Mouse (Mus musculus) forelimb bud, embryonic 11.5 days (tissue): ENCODE data around the gene Bpi.
A peak's percentile ranks its signal among the peaks of the same experiment; 100 is the strongest.

ENCODE experiments used
- DNase-seq: peaks from one replicate; pipeline ENCODE4 v3.0.0-alpha.2; 2012; ENCODE audit warnings: low read depth, low spot score

Bpi gene

DNA sequence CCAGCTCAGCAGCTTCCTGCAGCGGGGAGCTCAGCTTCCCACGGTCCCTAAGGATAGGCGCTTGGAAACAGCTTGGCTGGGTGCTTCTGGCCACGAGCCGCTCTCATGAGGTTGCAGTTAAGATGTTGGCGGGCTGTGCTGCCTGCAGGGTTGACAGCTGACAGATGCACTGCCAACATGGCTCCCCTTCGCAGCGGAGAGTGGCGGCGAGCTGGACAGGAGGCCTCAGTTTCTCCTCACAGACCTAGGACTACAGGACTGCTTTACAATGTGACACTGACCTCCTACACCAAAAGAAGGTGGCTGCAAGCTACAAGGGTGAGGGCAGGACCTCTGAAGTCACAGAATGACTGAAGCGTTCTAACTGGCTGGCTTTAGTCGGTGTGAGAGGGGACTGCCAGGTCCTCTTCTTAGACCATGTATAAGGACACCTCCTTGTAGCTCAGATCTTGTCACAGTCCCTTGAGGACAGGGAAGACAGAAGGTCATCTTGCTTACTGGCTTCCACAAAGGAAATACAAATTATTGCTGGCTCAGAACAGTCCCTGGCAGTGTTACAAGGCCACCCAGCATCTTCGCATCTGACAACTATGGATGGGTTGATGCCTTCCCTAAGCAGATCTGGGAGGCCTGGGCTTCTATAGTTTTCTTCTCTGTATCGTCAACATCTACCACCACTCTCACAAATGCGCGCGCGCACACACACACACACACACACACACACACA is 15.6 kb upstream of the Bpi start:
- no peak for DNase-seq

DNA sequence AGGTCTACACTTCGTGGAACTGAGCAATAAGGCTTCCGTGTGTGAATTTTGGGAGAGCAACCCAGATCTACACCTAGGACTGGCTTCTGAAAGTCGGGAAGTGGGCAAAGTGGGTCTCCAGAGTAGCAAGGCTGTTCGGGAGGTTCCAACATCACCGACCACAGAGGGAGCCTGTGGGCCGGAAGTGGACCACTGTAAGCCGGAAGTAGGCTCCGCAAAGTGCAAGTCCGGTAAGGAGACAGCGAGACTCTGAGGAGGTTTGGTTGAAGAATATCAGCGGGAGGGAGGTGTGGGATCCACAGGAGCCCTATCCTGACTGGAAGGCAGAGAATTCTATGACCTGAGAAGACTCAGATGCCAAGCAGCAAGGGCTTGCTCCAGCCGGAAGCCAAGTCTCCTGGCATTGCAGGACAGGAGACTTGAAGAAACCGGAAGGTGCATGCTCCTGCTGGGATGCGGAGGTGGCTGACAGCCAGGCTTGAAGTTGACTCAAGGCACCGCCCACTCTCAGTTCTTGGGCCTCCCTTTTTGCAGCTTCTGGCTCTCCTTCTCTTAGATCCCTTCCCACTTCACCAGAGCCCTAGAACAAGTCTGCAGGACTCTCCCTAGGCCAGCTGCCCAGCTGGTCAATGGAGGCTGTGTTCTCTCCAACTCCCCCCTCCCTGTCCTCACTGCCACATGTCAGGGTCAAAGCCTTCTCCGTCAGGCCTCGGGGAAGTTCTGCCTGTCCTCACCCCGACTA is 14.6 kb upstream of the Bpi start:
- DNase-seq = no peak

DNA sequence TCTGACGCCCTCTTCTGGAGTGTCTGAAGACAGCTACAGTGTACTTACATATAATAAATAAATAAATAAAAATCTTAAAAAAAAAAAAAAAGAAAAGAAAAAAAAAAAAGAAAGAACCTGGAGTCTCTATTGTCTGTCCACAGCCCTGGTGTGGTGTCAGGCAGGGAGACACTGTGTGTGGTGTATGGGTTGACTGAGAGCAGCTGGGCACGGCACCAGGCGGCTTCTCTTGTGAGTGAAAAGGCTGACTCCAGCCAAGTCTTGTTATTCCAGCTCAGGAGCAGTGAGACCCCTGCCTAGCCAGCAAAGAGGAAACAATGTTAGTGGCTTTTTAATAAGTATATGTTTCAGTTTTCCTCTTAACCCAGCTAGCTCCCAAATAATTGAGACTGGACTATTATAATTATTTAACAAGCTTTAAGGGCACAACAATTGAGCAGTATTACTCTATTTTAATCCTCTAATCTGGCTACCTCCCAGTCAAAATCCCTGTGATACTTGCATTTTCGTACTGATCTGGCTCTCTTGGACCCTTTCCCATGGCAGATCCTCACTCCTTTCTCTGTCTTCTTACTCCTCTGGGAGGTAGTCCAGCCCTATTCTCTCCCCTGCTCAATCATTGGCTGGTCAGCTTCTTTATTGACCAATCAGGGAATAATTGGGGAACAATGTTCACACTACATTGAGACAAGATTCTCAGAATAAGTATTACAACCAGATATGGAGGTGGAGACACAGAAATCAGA is 12.6 kb upstream of the Bpi start:
- no peak for DNase-seq

DNA sequence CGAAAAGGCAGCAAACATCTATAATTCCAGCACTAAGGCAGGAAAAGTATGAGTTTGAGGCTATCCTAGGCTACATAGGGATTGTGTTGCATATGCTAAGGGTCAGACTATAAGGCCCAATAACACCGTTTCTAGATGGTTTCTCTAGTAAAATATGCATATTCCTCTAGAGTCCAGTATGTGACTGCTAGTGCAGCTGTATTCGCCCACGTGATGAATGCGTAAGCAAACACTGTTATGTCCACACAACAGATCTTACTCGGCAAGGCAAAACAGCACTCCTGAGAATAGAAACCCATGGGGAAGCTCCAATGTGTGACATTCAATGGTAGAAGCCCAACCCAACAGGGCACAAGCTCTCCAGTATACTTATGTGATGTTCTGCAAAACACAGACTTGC is 10.0 kb upstream of the Bpi start:
- DNase-seq = no peak

DNA sequence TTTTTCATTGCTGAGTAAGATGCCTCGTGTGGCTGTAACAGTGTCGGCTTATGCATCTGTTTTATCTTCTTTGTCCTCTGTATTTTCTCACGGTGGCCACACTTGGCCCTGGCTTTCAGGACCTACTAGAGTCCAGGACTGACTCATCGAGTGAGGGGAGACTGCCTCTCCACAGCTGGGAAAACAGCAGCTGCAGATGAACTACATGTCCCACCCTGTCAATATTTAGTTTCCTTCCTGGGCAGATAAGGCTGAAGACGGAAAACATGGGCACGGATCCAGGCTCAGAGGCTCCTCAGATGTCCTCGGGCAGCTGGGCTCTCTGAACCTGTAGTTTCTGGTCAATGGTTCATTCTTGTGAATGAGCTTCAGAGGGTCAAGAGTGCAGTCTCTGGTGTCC is 9.6 kb upstream of the Bpi start:
- DNase-seq = no peak

DNA sequence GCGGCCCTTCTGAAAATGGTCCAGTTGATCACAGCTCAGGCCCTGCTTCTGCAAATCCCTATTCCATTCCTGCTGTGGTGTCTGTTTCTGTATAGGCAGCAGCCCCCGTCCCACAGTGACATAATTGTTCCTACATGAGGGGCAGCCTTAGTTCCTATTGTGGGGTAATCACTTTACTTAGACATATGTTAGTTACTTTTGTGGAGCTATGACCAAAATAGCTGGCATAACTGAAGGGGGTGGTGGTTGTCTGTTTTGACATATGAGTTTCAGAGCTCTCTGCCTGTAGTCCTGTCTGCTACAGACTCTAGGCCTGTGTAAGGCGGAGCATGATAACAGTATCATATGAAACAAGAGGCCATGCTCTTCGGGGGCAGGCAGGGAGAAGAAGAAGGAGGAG is 7.3 kb upstream of the Bpi start:
- no peak for DNase-seq

DNA sequence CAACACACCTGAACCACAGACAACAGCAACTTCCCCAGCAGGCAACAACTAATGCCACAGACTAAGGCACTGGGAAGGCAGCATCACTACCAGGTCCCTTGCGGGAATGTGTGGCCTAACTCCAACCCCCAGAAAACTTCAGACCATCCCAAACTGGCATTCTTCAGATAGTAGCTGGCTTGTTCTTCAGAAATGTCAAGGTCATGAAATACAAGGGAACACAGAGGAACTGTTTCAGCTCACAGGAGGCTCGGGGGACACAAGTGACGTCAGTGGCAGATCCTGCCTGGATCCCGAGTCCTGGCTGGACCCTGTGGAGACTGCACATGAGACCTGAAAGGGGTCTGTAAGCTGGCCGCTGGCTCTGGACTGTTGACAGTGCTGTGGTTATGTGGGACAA is 4.1 kb upstream of the Bpi start:
- no peak for DNase-seq

DNA sequence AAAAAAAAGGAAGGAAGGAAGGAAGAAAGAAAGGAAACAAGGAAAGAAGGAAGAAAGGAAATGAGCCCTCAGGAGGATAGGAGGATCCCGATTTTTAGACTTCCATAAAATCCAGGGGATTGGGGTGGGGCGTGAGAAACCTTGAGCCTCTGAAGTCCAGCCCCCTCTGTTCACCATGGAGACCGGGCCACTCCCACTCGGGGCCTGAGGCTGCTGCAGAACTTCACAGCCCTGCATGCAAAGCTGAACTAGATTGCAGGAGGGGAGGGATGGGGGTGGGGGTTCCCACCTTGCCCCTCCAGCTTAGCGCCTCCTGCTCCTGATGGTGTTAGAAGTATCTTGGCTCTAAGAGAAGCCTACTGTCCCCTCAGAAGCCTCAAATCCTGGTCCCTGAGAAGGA is 1.0 kb upstream of the Bpi start:
- DNase-seq = peak; percentile 11

DNA sequence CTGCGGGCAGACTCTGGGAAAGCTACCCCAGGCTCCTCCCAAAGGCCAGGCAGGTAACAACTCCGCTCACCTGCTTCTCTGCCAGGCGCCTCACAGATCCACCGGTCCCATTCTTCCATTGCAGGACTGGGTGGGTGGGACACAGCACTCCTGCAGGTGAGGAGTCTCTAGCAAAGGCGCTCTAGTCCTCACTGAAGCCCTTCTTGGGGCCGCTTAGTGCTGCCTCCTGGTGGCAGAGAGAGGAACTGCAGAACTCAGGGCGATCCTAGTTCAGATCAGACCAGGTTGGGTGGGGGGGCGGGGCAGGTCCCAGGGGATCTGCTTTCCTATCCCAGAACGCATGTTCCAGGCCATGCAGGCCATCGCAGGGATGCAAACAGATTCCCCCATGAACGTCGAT is 887 bp downstream of the Bpi start:
- peak; percentile 79 for DNase-seq

DNA sequence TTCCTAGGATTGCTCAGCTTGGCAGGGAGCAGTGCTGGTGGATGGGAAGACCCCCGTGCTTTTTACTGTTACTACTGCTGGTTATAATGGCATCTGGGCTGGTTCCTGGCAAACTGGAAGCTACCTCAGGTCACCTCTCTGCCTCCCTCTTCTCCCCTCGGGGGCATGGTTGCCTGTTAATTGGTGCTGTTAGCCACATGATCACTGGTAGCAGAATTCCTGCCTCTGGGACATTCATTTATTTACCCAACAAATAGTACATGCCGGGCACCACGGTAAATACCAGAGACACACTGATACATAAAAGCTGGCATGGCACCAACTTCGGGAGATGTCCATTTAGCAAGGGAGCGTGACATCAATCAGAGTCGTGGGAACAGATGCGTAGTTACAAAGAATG is 1.6 kb downstream of the Bpi start:
- no peak for DNase-seq

DNA sequence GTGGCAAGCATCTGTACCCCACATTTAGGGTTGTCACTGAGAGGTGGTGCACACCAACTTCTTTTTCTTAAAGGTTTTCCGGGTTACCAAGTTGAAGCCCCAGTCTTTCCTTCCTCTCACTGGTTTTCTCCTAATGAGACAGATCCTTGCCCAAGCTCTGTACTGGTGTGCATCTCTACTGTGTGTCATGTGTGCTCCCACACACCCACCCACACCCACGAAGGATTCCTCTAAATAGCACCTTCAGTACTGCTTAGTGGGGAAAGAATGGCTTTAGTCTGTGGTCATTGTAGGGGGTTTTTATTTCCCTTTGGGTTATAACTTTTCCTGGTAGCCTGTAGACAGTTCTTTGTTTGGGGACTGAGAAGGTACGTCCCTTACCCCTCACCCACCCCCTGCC is 7.0 kb downstream of the Bpi start:
- DNase-seq = no peak

DNA sequence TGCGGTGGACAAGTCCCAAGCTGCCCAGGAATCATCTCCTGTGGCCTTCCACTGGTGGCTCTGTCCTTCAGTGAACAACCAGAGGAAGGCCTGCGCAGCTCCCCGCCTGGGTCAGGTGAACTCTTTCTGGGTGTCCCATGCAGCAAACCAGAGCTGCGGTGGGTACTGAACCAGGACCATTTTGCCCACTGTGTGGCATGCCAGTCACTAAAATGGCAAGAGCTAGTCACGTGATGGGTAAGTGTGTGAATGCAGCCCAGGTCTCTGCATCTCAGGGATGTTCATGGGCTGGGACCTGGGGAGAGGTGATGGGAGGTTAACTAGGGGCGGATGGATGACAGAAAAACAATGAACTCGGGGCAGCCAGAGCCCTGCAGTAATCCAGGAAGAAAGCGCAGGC is 12.1 kb downstream of the Bpi start:
- DNase-seq = no peak

DNA sequence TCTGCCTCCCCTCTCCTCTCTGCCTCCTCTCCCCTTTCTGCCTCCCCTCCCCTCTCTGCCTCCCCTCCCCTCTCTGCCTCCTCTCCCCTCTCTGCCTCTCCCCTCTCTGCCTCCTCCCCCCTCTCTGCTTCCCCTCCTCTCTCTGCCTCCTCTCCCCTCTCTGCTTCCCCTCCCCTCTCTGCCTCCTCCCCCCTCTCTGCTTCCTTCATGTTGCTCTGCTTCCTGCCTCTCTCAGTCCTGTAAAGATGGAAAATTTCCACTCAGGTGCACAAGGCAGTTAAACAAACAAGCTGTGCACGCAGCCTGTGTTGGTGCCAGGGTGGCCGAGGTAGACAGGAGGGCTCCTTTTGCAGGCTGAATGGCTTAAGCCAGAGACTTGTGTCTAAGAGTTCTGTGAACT is 15.8 kb downstream of the Bpi start:
- DNase-seq = no peak

DNA sequence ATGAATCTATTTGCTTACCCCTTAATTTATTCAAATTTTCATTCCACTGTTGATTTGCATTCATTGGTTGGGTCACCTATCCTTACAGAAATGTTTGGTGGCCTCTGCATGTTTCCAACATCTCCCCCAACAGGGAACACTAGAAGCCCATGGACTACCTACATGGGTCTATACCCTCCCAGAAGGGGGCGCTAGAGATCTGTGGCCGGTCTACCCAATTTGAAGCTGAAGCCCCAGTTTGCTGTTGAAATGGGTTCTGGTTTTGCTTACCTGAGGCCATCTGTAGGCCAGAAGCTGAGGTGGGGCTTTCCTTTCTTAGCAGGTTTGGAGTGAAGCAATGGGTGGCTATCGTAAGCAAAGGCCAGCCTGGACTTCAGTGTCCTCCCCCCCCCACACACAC is 17.5 kb downstream of the Bpi start:
- no peak for DNase-seq

DNA sequence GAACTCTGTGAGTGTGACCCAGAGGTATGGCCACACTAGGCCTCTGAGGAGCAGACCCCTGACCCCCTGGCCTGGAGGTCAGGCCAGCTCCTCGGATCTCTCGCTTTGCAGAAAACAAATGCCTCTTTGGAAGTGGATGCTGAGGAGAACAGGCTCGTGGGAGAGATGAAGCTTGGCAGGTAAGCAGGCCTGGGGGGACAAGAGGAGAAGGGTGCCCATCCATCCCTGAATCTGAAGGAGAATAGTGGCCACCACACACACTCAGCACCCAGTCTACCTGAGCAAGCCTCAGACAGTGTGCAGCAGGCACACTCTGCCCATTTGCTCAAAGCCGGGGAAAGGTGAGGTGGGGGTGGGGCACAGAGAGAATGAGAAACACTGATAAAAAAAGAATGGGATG is 17.9 kb downstream of the Bpi start:
- DNase-seq = no peak

DNA sequence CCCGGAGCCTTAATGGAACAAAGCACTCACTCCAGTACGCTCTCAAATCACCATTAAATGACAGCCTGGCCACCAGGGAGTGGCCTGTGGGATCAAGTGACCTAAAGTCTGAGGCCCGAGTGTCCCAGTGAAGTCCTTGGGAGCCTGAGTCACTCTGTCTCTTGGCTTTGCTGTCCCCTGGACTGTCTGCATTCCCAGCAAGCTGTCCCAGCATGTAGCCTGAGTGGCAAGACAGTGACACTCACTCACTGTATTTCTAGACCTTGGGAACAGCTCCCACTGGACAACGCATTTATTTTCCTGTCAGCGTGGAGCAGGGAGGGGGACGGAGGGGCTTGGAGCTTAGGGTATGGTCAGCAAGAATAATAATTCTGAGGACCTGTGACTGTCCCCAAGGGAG is 18.6 kb downstream of the Bpi start:
- no peak for DNase-seq

DNA sequence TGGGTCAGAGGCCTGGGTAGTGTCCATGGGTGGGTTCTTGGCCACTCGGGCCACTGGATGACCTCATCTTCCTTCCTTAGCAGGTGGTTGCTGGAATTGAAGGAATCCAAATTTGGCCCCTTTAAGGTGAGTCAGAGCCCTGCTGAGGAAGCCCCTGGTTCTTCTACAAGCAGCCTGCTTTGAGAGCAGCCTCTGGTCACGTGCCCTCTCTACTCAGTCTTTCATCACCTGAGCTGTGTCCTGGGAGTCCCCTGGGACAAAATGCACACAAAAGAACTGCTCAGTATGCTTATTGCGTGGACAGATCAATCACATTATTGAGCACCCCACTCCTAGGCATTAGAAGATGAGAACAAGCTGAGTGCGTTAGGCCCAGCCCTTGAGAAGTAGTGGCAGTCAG is 19.0 kb downstream of the Bpi start:
- no peak for DNase-seq

DNA sequence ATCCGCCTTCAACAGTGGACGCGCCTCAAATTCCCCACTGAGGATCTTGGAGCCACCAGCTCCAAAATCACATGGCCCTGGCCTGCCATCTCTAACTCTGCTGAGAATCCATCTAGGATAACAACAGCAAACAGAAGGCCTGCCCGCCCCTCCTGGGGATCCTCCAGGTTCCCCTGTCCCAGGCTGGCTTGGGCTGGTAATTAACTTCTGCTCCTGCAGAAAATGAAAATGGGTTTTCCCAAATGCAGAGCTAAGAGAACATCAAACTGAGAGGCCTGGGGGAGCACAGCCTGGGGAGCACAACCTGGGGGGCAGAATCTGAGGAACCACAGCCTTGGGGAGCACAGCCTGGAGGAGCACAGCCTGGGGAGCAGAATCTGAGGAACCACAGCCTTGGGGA is 21.8 kb downstream of the Bpi start:
- DNase-seq = no peak

DNA sequence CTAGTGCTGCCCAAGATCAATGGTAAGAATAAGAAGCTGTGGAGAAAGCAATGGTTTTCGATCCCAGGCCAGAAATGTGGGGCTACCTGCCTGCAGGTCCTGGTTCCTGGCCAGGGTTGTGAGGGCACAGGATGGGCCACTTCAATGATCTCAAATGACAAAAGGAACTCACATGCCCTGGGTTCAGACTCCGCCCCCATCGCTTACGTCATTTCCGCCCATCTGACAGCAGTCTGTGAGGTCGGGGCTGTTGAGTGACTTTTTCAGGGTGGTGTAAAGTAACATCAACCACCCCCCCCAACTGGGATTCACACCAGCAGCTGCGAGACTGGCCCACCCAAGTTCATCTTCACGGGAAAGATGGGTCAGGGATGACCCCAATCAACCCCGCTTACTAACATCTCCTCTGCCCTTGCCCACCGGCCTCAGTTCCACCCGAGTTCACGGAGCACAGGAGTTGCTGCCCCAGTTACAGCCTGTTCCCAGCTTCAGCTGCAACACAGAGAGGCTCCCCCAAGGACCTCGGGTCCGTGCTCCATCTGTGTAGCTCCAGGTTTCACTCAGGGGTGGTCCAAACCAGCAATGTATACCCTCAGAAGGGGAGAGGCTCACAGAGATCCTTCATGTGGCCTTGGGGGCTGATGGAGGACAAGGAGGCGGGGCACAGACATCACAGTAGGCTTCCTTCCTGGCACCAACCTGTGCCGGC is 23.8 kb downstream of the Bpi start:
- no peak for DNase-seq

DNA sequence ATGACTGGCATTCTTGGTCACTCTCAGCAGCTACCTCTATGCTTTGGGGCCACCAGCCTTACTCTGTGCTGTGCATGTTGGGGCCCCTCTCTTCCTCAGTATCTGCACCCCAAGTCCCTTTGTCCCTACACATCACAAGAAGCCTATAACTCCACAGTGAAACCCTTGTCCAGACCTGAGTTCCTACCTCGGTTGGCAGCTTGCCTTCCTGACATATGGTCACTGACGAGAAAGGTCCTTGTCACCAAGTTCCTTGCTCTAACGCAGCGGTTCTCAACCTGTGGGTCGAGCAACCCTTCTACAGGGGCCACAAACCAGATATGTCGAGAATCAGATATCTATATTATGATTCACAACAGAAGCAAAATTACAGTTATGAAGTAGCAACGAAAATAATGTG is 25.2 kb downstream of the Bpi start:
- no peak for DNase-seq

DNA sequence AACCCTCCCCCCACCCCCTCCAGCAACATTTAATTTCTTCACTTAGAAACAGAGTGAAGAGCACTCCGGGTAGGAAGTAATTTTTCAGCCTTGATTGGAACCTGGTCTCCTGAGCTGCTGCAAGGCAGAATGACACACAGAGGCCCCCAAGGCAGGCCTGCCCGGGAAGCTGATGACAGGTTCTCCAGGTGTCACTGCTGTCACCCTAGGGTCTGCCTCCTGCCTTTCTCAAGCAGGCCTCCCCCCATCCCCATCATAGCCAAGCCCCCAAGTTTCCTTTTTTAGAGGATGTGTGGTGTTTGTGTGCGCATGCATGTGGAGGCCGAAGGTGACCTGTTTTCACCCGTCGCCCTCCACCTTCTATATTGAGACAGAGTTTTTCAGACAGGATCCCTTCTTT is 25.9 kb downstream of the Bpi start:
- no peak for DNase-seq

DNA sequence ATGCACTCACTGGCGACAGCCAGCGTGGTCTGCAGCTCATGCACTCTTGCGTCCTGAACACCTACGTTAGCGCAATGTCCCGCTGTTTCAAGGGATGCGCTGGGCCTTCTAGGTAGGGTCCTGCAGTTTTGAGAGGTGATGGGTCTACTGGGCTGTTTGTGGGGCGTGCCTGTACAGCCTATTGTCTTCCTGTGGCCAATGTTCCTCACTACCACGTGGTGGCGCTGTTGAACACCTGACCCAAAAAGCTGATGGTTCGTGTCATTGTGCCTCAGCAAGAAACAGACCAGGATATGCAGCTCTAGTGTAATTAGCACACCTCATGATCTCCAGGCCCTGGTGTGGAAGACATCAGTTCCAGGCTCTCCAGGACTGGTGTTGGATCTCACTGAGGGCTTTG is 26.7 kb downstream of the Bpi start:
- DNase-seq = peak; percentile 59
